Comparison of ENCODE assay signal across 8 mouse cellular contexts in the genomic region with DNA sequence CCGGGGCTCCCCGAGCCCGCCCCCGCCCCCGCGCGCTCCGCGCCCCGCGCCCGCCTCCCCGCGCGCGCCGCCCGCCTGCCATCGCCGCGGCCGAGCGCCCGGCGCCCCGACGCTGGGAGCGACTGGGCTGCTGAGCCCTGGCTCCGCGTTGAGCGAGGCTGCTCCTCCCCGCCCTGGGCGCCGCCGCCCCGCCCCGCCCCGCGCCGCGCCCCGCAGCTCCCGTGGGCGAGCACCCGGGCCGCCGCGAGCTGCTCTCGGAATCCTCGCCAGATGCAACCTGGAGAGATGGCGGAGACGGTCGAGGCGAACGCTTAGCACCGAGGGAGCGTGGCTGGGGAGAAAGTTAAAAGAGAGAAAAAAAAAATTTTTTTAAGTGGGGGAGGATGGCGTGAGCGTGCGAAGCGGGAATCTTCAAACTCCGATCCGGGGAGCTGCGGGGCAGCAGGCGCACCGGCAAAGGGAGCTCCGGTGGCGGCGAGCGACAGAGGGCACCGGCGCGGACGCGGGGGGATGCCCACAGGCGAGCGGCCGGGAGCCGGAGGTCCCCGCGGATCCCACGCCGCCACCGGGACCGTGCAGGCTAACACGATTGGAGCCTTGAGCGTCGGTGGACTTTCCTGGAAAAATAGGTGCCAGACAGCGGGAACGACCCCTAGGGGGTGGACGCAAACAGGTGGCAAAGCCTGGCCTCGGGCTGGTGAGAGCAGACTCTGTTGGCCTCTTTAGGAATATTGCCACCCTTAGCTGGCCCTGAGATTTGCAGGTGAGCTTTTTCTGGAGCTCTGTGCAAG. TPM values are rescaled to one million over a fixed set of nuclear protein-coding genes. Genes with fewer than 3 reads are reported as not detected.
DNase-seq lines count a peak whose midpoint lies in the region; ATAC-seq and TF ChIP-seq lines count a peak whose summit lies in the region.

TSS of gene Kcnmb4 (minus strand) at position 120 of the 791 bp plus-strand sequence.

- no peaks in the 10 kb centered on the region for H3K4me1 ChIP-seq in kidney, adult 2 months (ENCODE audit: control insufficient read depth, insufficient read depth, low read length)
- H3K4me1 ChIP-seq in forebrain, postnatal 0 days (ENCODE audit: insufficient read depth), result peaks cover 2% of the 10 kb centered on the region; the same call in 1 of the 2 replicates
- peaks cover 5% of the 10 kb centered on the region; the same call in 1 of the 2 replicates for H3K4me1 ChIP-seq in intestine, embryonic 15.5 days (replicated peaks)
- H3K4me1 ChIP-seq in limb, embryonic 15.5 days, result peaks cover 15% of the 10 kb centered on the region
- peaks cover 22% of the 10 kb centered on the region for H3K4me1 ChIP-seq in midbrain, embryonic 16.5 days (ENCODE audit: control insufficient read depth, insufficient read depth, low read length)
- peaks cover 11% of the 10 kb centered on the region for H3K4me1 ChIP-seq in testis, adult 2 months (ENCODE audit: control insufficient read depth, insufficient read depth, low read length)

- DNase-seq in kidney, adult 2 months, result peak; percentile 9
- no peak for DNase-seq in kidney, adult 9 months
- DNase-seq in cerebellum, adult 11-12 months, result peak; percentile 79
- peak; percentile 61 for DNase-seq in forebrain, postnatal 0 days

- TF ChIP-seq CTCF in kidney, adult 2 months (conservative IDR thresholded peaks at IDR 0.05; ENCODE audit: insufficient read depth, insufficient read length, low read depth, low read length), result 0 out of 2 replicates have a peak, but pooled peaks have one; percentile 1
- peak; percentile 45 for TF ChIP-seq CTCF in forebrain, postnatal 0 days (IDR thresholded peaks at IDR 0.05; ENCODE audit: low read depth)
- TF ChIP-seq CTCF in testis, adult 2 months (IDR thresholded peaks at IDR 0.05; ENCODE audit: control insufficient read depth, insufficient read depth, insufficient replicate concordance, low read depth, low read length), result no peak

- 3% methylated on average over 91 of the region's 92 CpGs for WGBS in kidney, adult 2 months
- WGBS in forebrain, postnatal 0 days, result under 1% methylated on average over 81 of the region's 92 CpGs
- WGBS in intestine, embryonic 15.5 days, result 1% methylated on average over 67 of the region's 92 CpGs
- under 1% methylated on average over 69 of the region's 92 CpGs for WGBS in limb, embryonic 15.5 days
- under 1% methylated on average over 56 of the region's 92 CpGs for WGBS in midbrain, embryonic 16.5 days

- peak; percentile 85 for ATAC-seq in forebrain, postnatal 0 days
- peak; percentile 93 for ATAC-seq in intestine, embryonic 15.5 days
- peak; percentile 74 for ATAC-seq in limb, embryonic 15.5 days (ENCODE audit: insufficient number of reproducible peaks, low FRiP score, low TSS enrichment, low read depth)
- peak; percentile 89 for ATAC-seq in midbrain, embryonic 16.5 days

- no peaks in the 10 kb centered on the region for H3K9me3 ChIP-seq in forebrain, postnatal 0 days (ENCODE audit: low read length)
- no peaks in the 10 kb centered on the region for H3K9me3 ChIP-seq in intestine, embryonic 15.5 days
- no peaks in the 10 kb centered on the region for H3K9me3 ChIP-seq in limb, embryonic 15.5 days
- H3K9me3 ChIP-seq in midbrain, embryonic 16.5 days (replicated peaks; ENCODE audit: control insufficient read depth, low read length, poor library complexity, severe bottlenecking), result no peaks in the 10 kb centered on the region

- no peak for TF ChIP-seq POLR2A in kidney, adult 2 months (IDR thresholded peaks at IDR 0.05; ENCODE audit: low read depth, low read length)
- no peak for TF ChIP-seq POLR2A in testis, adult 2 months (IDR thresholded peaks at IDR 0.05; ENCODE audit: control insufficient read depth, low read depth, low read length)

- peak within 1 kb of the TSS; percentile 78 for H3K9ac ChIP-seq in forebrain, postnatal 0 days
- peak within 1 kb of the TSS; percentile 53 for H3K9ac ChIP-seq in intestine, embryonic 15.5 days
- peak within 1 kb of the TSS; percentile 66 for H3K9ac ChIP-seq in limb, embryonic 15.5 days
- H3K9ac ChIP-seq in midbrain, embryonic 16.5 days (ENCODE audit: low read depth, low read length), result peak within 1 kb of the TSS; percentile 84

- peaks cover 9% of the 10 kb centered on the region for H3K27me3 ChIP-seq in kidney, adult 2 months (replicated peaks; ENCODE audit: control insufficient read depth, insufficient read depth, low read length)
- H3K27me3 ChIP-seq in forebrain, postnatal 0 days (ENCODE audit: insufficient read depth, low read length), result no peaks in the 10 kb centered on the region
- peaks cover 8% of the 10 kb centered on the region; the same call in 1 of the 2 replicates for H3K27me3 ChIP-seq in intestine, embryonic 15.5 days (replicated peaks)
- H3K27me3 ChIP-seq in limb, embryonic 15.5 days, result no peaks in the 10 kb centered on the region
- H3K27me3 ChIP-seq in midbrain, embryonic 16.5 days (ENCODE audit: control insufficient read depth, insufficient read depth, low read depth, low read length), result no peaks in the 10 kb centered on the region
- H3K27me3 ChIP-seq in testis, adult 2 months (ENCODE audit: control insufficient read depth, insufficient read depth, low read length), result no peaks in the 10 kb centered on the region

- H3K4me3 ChIP-seq in kidney, adult 2 months (ENCODE audit: insufficient read depth, low read depth, low read length), result peak within 1 kb of the TSS; percentile 31
- H3K4me3 ChIP-seq in forebrain, postnatal 0 days (ENCODE audit: low read depth, low read length), result peak within 1 kb of the TSS; percentile 71
- H3K4me3 ChIP-seq in intestine, embryonic 15.5 days (replicated peaks), result peak within 1 kb of the TSS; percentile 64
- peak within 1 kb of the TSS; percentile 68 for H3K4me3 ChIP-seq in limb, embryonic 15.5 days
- peak within 1 kb of the TSS; percentile 84 for H3K4me3 ChIP-seq in midbrain, embryonic 16.5 days (ENCODE audit: low read depth, low read length)
- H3K4me3 ChIP-seq in testis, adult 2 months (ENCODE audit: control insufficient read depth, low read depth, low read length), result peak within 1 kb of the TSS; percentile 82

- no peak within 1 kb of the TSS for H3K27ac ChIP-seq in kidney, adult 2 months (ENCODE audit: insufficient read depth, low read depth, low read length)
- H3K27ac ChIP-seq in forebrain, postnatal 0 days (ENCODE audit: low read depth, low read length), result peak within 1 kb of the TSS; percentile 93
- H3K27ac ChIP-seq in intestine, embryonic 15.5 days, result peak within 1 kb of the TSS; percentile 27; the same call in 1 of the 2 replicates
- H3K27ac ChIP-seq in limb, embryonic 15.5 days, result peak within 1 kb of the TSS; percentile 61
- H3K27ac ChIP-seq in midbrain, embryonic 16.5 days (ENCODE audit: low read length), result peak within 1 kb of the TSS; percentile 92
- peak within 1 kb of the TSS; percentile 51 for H3K27ac ChIP-seq in testis, adult 2 months (ENCODE audit: control insufficient read depth, insufficient read depth, low read depth, low read length)

- peak within 1 kb of the TSS; percentile 90 for H3K4me2 ChIP-seq in forebrain, postnatal 0 days (ENCODE audit: low read depth)
- H3K4me2 ChIP-seq in intestine, embryonic 15.5 days (replicated peaks), result peak within 1 kb of the TSS; percentile 97
- peak within 1 kb of the TSS; percentile 96 for H3K4me2 ChIP-seq in limb, embryonic 15.5 days
- H3K4me2 ChIP-seq in midbrain, embryonic 16.5 days (ENCODE audit: low read length), result peak within 1 kb of the TSS; percentile 76

- no peaks in the 10 kb centered on the region for H3K36me3 ChIP-seq in kidney, adult 2 months (ENCODE audit: control insufficient read depth, insufficient read depth, low read length)
- H3K36me3 ChIP-seq in forebrain, postnatal 0 days (ENCODE audit: insufficient read depth), result no peaks in the 10 kb centered on the region
- H3K36me3 ChIP-seq in intestine, embryonic 15.5 days, result no peaks in the 10 kb centered on the region
- H3K36me3 ChIP-seq in limb, embryonic 15.5 days, result no peaks in the 10 kb centered on the region
- H3K36me3 ChIP-seq in midbrain, embryonic 16.5 days (ENCODE audit: control insufficient read depth, insufficient read depth, low read length), result no peaks in the 10 kb centered on the region
- no peaks in the 10 kb centered on the region for H3K36me3 ChIP-seq in testis, adult 2 months (ENCODE audit: control insufficient read depth, insufficient read depth, low read length)

RNA-seq across cellular contexts. Expression of gene Kcnmb4, which starts in this region (rescaled TPM):
- polyA plus RNA-seq in kidney, adult 2 months (2012; rRNA removed), result 1.2 and 1.5 TPM in 2 replicates
- 68.5 and 83.6 TPM in 2 replicates for total RNA-seq in forebrain, postnatal 0 days (2014; rRNA removed)
- 29.7 and 40.4 TPM in 2 replicates for polyA plus RNA-seq in forebrain, postnatal 0 days (2015; fragmentation: Nextera tagmentation; extraction: Ambion mirVana)
- 3.5 and 3.9 TPM in 2 replicates for polyA plus RNA-seq in intestine, embryonic 15.5 days (2015; fragmentation: Nextera tagmentation; extraction: Ambion mirVana)
- polyA plus RNA-seq in limb, embryonic 15.5 days (2015; fragmentation: Nextera tagmentation; extraction: Ambion mirVana), result 9.4 and 10.5 TPM in 2 replicates
- 17.1 and 17.8 TPM in 2 replicates for polyA plus RNA-seq in midbrain, embryonic 16.5 days (2015; fragmentation: Nextera tagmentation; extraction: Ambion mirVana)
- 145 and 169 TPM in 2 replicates for polyA plus RNA-seq in testis, adult 2 months (2012; rRNA removed)

Comparison
In these comparisons a context has a peak if more than half of its experiments do, and no peak if none do; other contexts are left out.
1. H3K4me3 ChIP-seq: peak in every context shown above with its lines; median percentile 84 in midbrain, embryonic 16.5 days; 82 in testis, adult 2 months; 71 in forebrain, postnatal 0 days; 68 in limb, embryonic 15.5 days; 64 in intestine, embryonic 15.5 days; 31 in kidney, adult 2 months.